Mouse (Mus musculus) spleen, postnatal 10 days (tissue): ENCODE measurements at regions not wholly inside any gene's neighbourhood (a gene's known extent, or its start where the extent isn't known, plus 50 kb on each side); places are given as distances from the start of the nearest gene placed in this dataset.
A peak's percentile ranks its signal among the peaks of the same experiment; 100 is the strongest.

Experiments
- DNase-seq, 2 experiments: peaks; one replicate each; pipeline ENCODE4 v3.0.0; 2021 to 2022; ENCODE audit warnings: low spot score in 2 of 2

DNA sequence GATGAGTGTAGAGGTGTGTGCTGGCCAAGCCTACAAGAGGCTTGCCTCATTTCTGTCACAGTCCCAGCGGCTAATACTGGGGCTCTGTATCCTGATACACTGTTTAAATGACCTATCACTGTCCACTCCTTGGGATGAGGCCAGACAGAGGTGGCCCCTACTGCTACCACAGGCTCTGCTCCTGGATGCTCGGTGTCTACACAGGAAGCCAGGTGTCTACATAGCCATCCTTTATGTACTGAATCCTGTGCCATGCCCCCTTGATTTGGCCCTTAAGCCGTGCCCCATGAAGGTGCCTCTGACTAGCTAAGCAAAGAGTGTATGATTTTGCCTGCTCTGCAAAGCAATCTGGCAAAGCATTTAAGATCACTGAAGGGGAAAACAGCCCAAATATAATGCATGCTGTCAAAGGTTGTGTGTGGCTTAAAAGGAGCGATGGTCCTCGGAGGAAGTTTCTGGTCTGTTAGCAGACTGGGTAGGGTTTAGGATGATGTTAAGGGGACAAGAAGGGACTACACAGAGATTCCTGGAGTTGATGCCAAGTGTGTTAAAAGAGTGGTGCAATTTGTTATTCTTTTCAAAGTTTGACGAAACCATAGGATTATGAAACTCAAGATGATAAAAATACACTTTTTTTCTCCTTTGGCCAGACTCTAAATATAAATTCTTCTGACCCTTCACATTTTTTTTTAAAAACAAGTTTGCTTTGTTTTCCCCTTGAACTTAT is 104.2 kb downstream of the E030025P04Rik start:
- DNase-seq, result no peak

DNA sequence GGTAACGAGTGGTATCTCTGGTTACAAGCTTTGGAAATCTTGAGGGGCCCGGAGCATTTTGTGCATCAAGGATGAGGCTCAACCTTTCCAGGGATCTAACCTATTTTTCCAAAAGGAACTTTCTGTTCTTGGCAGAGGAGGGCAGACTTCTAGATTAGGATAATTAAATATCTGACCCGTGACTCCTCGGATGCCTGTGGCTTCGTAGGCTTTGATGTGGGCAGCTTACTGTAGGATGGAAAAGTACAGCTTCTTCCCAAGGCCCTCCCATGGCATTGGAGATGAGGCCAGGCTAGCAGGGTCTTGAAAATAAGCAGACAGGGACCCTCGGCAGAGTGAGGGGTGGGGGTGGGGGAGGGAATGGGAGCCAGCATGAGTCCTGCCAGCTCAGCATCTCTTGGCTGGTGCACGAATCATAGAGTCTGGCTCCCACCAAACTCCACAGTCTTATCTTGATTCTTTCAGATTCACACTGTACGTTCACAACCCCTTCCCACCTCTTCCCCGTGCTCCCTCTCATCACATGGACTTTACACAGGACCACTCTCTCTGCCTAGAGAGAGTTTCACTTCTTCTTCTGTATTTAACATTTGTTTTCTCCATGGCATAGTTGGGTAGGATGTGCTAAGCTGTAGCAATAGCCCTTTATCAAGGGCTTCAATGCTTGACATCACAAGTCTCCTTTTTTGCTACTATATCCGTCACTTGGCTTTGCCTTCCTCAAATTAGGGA is 104.9 kb downstream of the E030025P04Rik start:
- no peak for DNase-seq

- no peak for DNase-seq
Measured at GRCm38 (mm10) chr11:109038136-109038535, 106.0 kb downstream of the E030025P04Rik start.

DNA sequence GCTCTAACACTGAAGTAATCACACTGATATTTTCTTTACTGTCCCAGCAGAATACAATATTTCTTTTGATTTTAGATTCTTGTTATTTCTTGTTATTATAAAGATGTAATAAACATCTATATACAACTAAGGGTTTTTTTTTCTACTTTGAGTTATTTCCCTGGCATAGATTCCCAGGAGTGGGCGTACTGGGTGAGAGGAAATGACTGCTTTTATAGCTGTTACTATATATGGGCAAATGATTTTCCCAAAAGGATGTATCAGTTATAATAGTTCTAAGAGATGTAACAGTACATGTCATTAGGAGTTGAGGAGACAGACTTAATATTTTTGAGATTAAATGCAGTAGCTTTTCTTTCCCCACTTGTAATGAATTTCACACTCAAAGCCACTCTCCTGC is 109.6 kb downstream of the E030025P04Rik start:
- DNase-seq, result no peak

DNA sequence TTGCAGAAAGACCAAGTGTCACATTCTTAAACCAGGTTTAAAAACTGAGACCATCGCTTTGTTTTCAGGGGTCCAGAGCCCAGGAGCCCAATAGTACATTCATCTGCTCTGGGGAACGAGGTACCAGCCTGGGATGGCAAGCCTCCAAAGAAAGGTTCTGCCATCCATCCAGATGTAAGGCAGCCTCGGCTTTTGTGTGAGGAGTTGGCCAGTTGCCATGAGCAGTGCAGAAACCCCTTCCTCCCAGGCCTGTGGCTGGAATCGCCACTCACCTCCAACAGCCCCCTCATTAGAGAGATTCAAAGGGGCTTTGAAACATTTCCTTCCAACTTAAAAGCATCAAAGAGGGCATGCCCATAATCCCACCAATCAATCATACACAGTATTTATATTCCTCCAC is 110.1 kb downstream of the E030025P04Rik start:
- DNase-seq, result no peak

GRCm38 (mm10) chr11:109032729-109033128 is 111.4 kb downstream of the E030025P04Rik start:
- no peak for DNase-seq

DNA sequence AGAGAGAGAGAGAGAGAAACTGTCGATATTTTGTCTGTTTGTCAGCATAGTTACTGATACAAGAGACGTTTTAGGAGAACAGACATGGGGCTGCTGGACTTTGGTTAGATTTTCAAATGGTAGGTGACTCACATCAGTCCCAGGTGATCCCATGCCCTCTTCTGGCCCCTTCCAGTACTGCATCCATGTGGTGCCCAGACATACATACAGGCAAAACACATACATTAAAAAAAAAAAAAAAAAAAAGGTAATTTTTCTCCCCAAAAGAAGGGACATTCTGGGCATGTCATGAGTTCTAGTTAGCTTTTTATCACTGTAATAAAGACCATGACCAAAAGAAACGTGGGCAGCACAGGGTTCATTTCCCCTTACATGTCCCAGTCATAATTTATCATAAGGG is 110.3 kb downstream of the Axin2 start:
- peak in 1 of 2 experiments; percentile 24 for DNase-seq

GRCm38 (mm10) chr11:109029894-109030293 is 109.7 kb downstream of the Axin2 start:
- DNase-seq, result no peak

DNA sequence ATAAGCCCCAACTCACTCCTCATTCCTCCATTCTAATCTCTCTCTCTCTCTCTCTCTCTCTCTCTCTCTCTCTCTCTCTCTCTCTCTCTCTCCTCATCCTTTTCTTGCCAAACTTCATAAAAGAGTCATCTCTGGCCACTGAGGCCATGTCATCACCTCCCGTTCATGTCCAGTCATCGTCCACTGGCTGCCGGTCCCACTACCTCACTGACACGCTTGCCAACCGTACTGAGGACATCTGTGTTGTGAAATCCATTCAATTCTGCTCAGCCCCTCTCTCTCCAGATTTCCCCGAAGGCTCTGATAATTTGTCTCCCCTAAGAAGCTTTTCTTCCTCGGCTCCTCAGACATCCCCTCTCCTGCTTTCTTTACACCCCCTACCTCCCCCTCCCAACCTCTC is 94.7 kb downstream of the Axin2 start:
- no peak for DNase-seq

- DNase-seq, result no peak
Measured at GRCm38 (mm10) chr11:109011161-109011560, 91.0 kb downstream of the Axin2 start.

DNA sequence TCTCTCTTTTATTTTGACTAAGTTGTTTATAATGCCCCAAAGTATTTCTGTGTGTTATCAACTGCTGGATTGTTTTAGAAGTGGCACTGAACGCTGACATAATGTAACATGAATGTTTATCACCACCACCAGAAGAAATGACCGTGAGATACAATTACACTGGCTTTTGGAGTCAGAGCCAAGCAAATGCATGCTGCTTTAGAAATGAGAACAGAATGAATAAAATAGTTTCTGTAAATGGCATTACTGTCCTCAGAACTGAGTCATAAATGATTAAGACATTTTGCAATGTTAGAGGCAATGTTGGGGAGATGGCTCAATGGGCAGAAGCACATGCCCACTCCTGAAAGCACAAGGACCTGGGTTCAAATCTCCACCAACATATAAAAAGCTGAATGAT is 88.7 kb downstream of the Axin2 start:
- DNase-seq, result no peak

- no peak for DNase-seq
Measured at GRCm38 (mm10) chr11:109005681-109006080, 85.5 kb downstream of the Axin2 start.
